Mouse (Mus musculus) liver, postnatal 0 days (tissue): ENCODE results near the gene Anapc16.

ENCODE experiments used
- CTCF ChIP-seq: sonication (generic); IDR thresholded peaks from 2 replicates; pipeline ENCODE4 v1.5.1; 2016; ENCODE audit warnings: antibody characterized with exemption, low read depth
- EP300 ChIP-seq: IDR thresholded peaks from 2 replicates; pipeline ENCODE4 v1.6.1; 2016; ENCODE audit warnings: antibody characterized with exemption, low read depth, mild to moderate bottlenecking

DNA sequence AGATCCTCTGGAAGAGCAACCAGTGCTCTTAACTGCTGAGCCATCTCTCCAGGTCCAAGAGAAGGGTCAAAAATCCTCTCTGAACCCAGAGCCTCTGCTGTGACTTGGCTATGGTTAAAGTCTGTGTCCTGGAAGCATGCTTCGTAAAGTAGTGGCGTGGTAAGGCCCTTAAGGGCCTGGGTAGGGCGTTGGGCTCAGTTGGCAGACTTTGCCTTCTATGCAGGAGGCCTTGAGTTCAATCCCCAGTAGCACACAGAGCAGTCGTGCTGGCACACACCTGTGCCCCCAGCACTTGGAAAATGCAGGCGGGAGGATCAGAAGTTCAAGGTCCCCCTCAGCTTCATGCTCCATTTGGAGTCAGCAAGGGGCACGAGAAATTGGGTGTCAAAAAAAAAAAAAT, 29.9 kb downstream of the Anapc16 start:
- no peak for TF ChIP-seq CTCF
- no peak for TF ChIP-seq EP300
